Mouse (Mus musculus) kidney, postnatal 14 days (tissue): ENCODE results near the gene Zfp300.

ENCODE experiments used
- DNase-seq: peaks from one replicate; pipeline ENCODE4 v3.0.0; 2022; ENCODE audit warnings: mixed read lengths

The Zfp300 gene

GRCm38 (mm10) chrX:21088983-21089866 is at the start of gene Zfp300:
Zfp300 (minus strand) TSS chrX:21089527.
- DNase-seq = peak; percentile 70

- DNase-seq = no peak
Measured at GRCm38 (mm10) chrX:21115520-21115919, 26.2 kb upstream of the Zfp300 start, which contains the start of gene Ssxa1. Ssxa1 (plus strand) TSS chrX:21115820.

- DNase-seq = no peak
Measured at GRCm38 (mm10) chrX:21089867-21090239, 526 bp upstream of the Zfp300 start.

DNA sequence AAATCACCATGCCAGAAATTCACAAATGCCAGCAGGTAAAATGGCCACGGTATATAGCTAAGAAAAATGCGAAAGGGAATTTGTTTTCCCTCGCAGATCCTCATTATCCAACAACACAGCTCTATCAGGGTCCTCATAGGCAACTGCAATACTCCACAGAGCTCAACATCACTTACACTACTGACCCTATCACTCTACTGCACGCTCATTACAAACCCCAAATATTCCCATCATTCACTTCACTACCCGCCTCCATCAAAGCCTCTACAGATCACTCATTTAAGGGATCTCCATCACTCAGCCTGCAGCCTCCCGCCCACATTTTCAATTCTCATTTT is 713 bp downstream of the Zfp300 start:
- no peak for DNase-seq

GRCm38 (mm10) chrX:21068106-21068505 is 21.2 kb downstream of the Zfp300 start, which contains the start of gene Spaca5:
Spaca5 (plus strand) TSS chrX:21068406.
- DNase-seq = no peak

DNA sequence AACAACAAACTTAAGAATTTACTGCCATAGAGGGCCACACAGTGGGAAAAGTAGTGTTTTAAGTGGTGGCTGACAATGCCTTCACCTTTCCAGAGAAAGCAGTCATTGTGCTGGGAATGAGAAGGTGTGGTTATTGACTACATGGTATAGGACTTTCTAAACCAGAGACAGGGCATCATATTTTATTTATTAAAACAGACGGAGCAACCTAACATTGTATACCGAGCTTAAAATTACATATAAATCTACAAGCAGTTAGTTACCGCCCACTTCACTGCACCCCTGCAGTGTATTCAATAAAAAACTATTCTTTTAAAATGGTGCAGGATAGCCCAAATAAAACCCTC is 26.8 kb downstream of the Zfp300 start:
- no peak for DNase-seq

- DNase-seq = peak; percentile 88
Measured at GRCm38 (mm10) chrX:21061866-21062543, 27.3 kb downstream of the Zfp300 start, which contains the start of gene Zfp182. Zfp182 (minus strand) TSS chrX:21062316.

DNA sequence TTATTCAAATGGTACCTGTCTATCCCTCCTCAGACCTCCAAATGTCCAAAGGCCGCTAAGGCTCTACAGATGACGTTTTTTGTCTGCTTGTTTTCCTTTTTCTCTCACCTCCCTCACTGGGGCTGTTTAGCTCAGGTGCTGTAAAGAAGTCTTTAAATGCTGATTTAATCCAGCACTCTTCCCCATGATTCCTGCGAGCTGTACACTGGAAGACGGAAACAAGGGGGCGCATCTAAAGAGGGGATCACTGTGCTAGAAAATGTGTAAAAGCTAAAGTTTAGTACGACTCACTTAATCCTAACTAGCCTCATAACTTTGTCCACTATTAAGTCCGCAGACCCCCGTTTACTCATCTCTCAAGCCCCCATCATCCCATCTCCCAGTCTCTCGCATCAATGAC is 27.9 kb downstream of the Zfp300 start:
- peak; percentile 2 for DNase-seq
